Mouse (Mus musculus): Measurements from ENCODE around the gene Ldlrad3. TPM values are rescaled to one million over a fixed set of nuclear protein-coding genes. Genes with fewer than 3 reads are reported as not detected.
A peak's percentile ranks its signal among the peaks of the same experiment; 100 is the strongest.

The Ldlrad3 gene
- polyA plus RNA-seq, 1 experiment from 2014 or later: 29.0 TPM

- Histone ChIP-seq H3K27ac (ENCODE audit: low read length) (no peak overlapping the region), H3K9ac (replicated peaks; ENCODE audit: low read depth, low read length) (no peak overlapping the region), H3K9me3 (ENCODE audit: control insufficient read depth, low read length) (no peaks in the 10 kb centered on the region), H3K36me3 (ENCODE audit: control insufficient read depth, insufficient read depth) (no peaks in the 10 kb centered on the region), H3K4me3 (replicated peaks; ENCODE audit: low read length) (no peak overlapping the region), H3K4me1 (replicated peaks; ENCODE audit: control insufficient read depth, insufficient read depth, low read length) (peaks cover 9% of the 10 kb centered on the region; the same call in 1 of the 2 replicates), H3K4me2 (ENCODE audit: low read length) (no peak overlapping the region), H3K27me3 (replicated peaks; ENCODE audit: control insufficient read depth, insufficient read depth, low read length) (no peaks in the 10 kb centered on the region)
- no peak for ATAC-seq
- WGBS: 55% methylated on average over 6 of the region's 6 CpGs
Measured at GRCm38 (mm10) chr2:102011311-102011975, 174.7 kb downstream of the Ldlrad3 start.

GRCm38 (mm10) chr2:102009766-102010265 is 176.4 kb downstream of the Ldlrad3 start:
- no peak overlapping the region for H3K27ac ChIP-seq (ENCODE audit: low read length)
- H3K4me3 ChIP-seq (replicated peaks; ENCODE audit: low read length): no peak overlapping the region
- no peak for ATAC-seq
- H3K27me3 ChIP-seq (replicated peaks; ENCODE audit: control insufficient read depth, insufficient read depth, low read length): no peaks in the 10 kb centered on the region
- H3K36me3 ChIP-seq (ENCODE audit: control insufficient read depth, insufficient read depth): no peaks in the 10 kb centered on the region
- no peaks in the 10 kb centered on the region for H3K9me3 ChIP-seq (ENCODE audit: control insufficient read depth, low read length)
- H3K4me2 ChIP-seq (ENCODE audit: low read length): no peak overlapping the region
- H3K4me1 ChIP-seq (replicated peaks; ENCODE audit: control insufficient read depth, insufficient read depth, low read length): peaks cover 25% of the 10 kb centered on the region
- WGBS: 76% methylated on average over 6 of the region's 6 CpGs
- no peak overlapping the region for H3K9ac ChIP-seq (replicated peaks; ENCODE audit: low read depth, low read length)

GRCm38 (mm10) chr2:102006143-102006542 is 180.0 kb downstream of the Ldlrad3 start:
- H3K4me1 ChIP-seq (replicated peaks; ENCODE audit: control insufficient read depth, insufficient read depth, low read length): peaks cover 60% of the 10 kb centered on the region
- no peak overlapping the region for H3K4me2 ChIP-seq (ENCODE audit: low read length)
- WGBS: 9% methylated on average over 4 of the region's 4 CpGs
- no peaks in the 10 kb centered on the region for H3K9me3 ChIP-seq (ENCODE audit: control insufficient read depth, low read length)
- no peaks in the 10 kb centered on the region for H3K27me3 ChIP-seq (replicated peaks; ENCODE audit: control insufficient read depth, insufficient read depth, low read length)
- H3K27ac ChIP-seq (ENCODE audit: low read length): no peak overlapping the region; the same call in 1 of the 2 replicates
- H3K36me3 ChIP-seq (ENCODE audit: control insufficient read depth, insufficient read depth): no peaks in the 10 kb centered on the region
- H3K4me3 ChIP-seq (replicated peaks; ENCODE audit: low read length): no peak overlapping the region
- no peak overlapping the region for H3K9ac ChIP-seq (replicated peaks; ENCODE audit: low read depth, low read length)
- no peak for ATAC-seq

- Histone ChIP-seq H3K9ac (replicated peaks; ENCODE audit: low read depth, low read length) (no peak overlapping the region), H3K9me3 (ENCODE audit: control insufficient read depth, low read length) (no peaks in the 10 kb centered on the region), H3K4me3 (replicated peaks; ENCODE audit: low read length) (no peak overlapping the region), H3K27ac (ENCODE audit: low read length) (peak overlapping the region; percentile 25; the same call in 1 of the 2 replicates), H3K4me1 (replicated peaks; ENCODE audit: control insufficient read depth, insufficient read depth, low read length) (peaks cover 61% of the 10 kb centered on the region), H3K36me3 (ENCODE audit: control insufficient read depth, insufficient read depth) (no peaks in the 10 kb centered on the region), H3K27me3 (replicated peaks; ENCODE audit: control insufficient read depth, insufficient read depth, low read length) (no peaks in the 10 kb centered on the region), H3K4me2 (ENCODE audit: low read length) (no peak overlapping the region)
- 21% methylated on average over 8 of the region's 8 CpGs for WGBS
- ATAC-seq: 0 out of 2 replicates have a peak, but pooled peaks have one; percentile 11
Measured at GRCm38 (mm10) chr2:102005377-102006007, 180.7 kb downstream of the Ldlrad3 start.

- peaks cover 68% of the 10 kb centered on the region for H3K4me1 ChIP-seq (replicated peaks; ENCODE audit: control insufficient read depth, insufficient read depth, low read length)
- no peak for ATAC-seq
Measured at GRCm38 (mm10) chr2:102003776-102004264, 182.4 kb downstream of the Ldlrad3 start.

GRCm38 (mm10) chr2:102002974-102003775 is 183.0 kb downstream of the Ldlrad3 start:
- H3K4me1 ChIP-seq (replicated peaks; ENCODE audit: control insufficient read depth, insufficient read depth, low read length): peaks cover 69% of the 10 kb centered on the region
- H3K27ac ChIP-seq (ENCODE audit: low read length): peak overlapping the region; percentile 93
- WGBS: 2% methylated on average over 8 of the region's 8 CpGs
- no peaks in the 10 kb centered on the region for H3K36me3 ChIP-seq (ENCODE audit: control insufficient read depth, insufficient read depth)
- peak overlapping the region; percentile 36; the same call in 1 of the 2 replicates for H3K9ac ChIP-seq (replicated peaks; ENCODE audit: low read depth, low read length)
- no peaks in the 10 kb centered on the region for H3K9me3 ChIP-seq (ENCODE audit: control insufficient read depth, low read length)
- peak; percentile 70 for ATAC-seq
- no peaks in the 10 kb centered on the region for H3K27me3 ChIP-seq (replicated peaks; ENCODE audit: control insufficient read depth, insufficient read depth, low read length)
- peak overlapping the region; percentile 37 for H3K4me2 ChIP-seq (ENCODE audit: low read length)
- no peak overlapping the region for H3K4me3 ChIP-seq (replicated peaks; ENCODE audit: low read length)

More at GRCm38 (mm10) chr2:102003776-102004264, 182.4 kb downstream of the Ldlrad3 start:
- Histone ChIP-seq H3K9ac (replicated peaks; ENCODE audit: low read depth, low read length) (no peak overlapping the region), H3K36me3 (ENCODE audit: control insufficient read depth, insufficient read depth) (no peaks in the 10 kb centered on the region), H3K9me3 (ENCODE audit: control insufficient read depth, low read length) (no peaks in the 10 kb centered on the region), H3K27me3 (replicated peaks; ENCODE audit: control insufficient read depth, insufficient read depth, low read length) (no peaks in the 10 kb centered on the region), H3K4me2 (ENCODE audit: low read length) (peak overlapping the region; percentile 37), H3K4me3 (replicated peaks; ENCODE audit: low read length) (no peak overlapping the region), H3K27ac (ENCODE audit: low read length) (peak overlapping the region; percentile 93)
- WGBS: 16% methylated on average over 7 of the region's 7 CpGs

GRCm38 (mm10) chr2:102002408-102002973 is 183.7 kb downstream of the Ldlrad3 start:
- H3K4me3 ChIP-seq (replicated peaks; ENCODE audit: low read length): no peak overlapping the region; the same call in 1 of the 2 replicates
- peaks cover 65% of the 10 kb centered on the region for H3K4me1 ChIP-seq (replicated peaks; ENCODE audit: control insufficient read depth, insufficient read depth, low read length)
- no peaks in the 10 kb centered on the region for H3K36me3 ChIP-seq (ENCODE audit: control insufficient read depth, insufficient read depth)
- H3K9me3 ChIP-seq (ENCODE audit: control insufficient read depth, low read length): no peaks in the 10 kb centered on the region
- H3K9ac ChIP-seq (replicated peaks; ENCODE audit: low read depth, low read length): peak overlapping the region; percentile 36; the same call in 1 of the 2 replicates
- ATAC-seq: no peak
- 23% methylated on average over 12 of the region's 12 CpGs for WGBS
- H3K4me2 ChIP-seq (ENCODE audit: low read length): peak overlapping the region; percentile 37
- H3K27ac ChIP-seq (ENCODE audit: low read length): peak overlapping the region; percentile 93
- no peaks in the 10 kb centered on the region for H3K27me3 ChIP-seq (replicated peaks; ENCODE audit: control insufficient read depth, insufficient read depth, low read length)

- no peak overlapping the region for H3K4me3 ChIP-seq (replicated peaks; ENCODE audit: low read length)
- no peak overlapping the region for H3K9ac ChIP-seq (replicated peaks; ENCODE audit: low read depth, low read length)
- peaks cover 72% of the 10 kb centered on the region for H3K4me1 ChIP-seq (replicated peaks; ENCODE audit: control insufficient read depth, insufficient read depth, low read length)
- H3K36me3 ChIP-seq (ENCODE audit: control insufficient read depth, insufficient read depth): no peaks in the 10 kb centered on the region
- no peak overlapping the region for H3K4me2 ChIP-seq (ENCODE audit: low read length)
- no peaks in the 10 kb centered on the region for H3K27me3 ChIP-seq (replicated peaks; ENCODE audit: control insufficient read depth, insufficient read depth, low read length)
- H3K27ac ChIP-seq (ENCODE audit: low read length): peak overlapping the region; percentile 93
- WGBS: 11% methylated on average over 1 of the region's 1 CpGs
- no peak for ATAC-seq
- H3K9me3 ChIP-seq (ENCODE audit: control insufficient read depth, low read length): no peaks in the 10 kb centered on the region
Measured at GRCm38 (mm10) chr2:102001661-102002060, 184.5 kb downstream of the Ldlrad3 start.

All from forebrain, embryonic 16.5 days (tissue).